Mouse (Mus musculus) spleen, adult 2 months (tissue): Measurements from ENCODE around the gene Ocln. TPM values are rescaled to one million over a fixed set of nuclear protein-coding genes. Genes with fewer than 3 reads are reported as not detected.

Experiments used
- DNase-seq, 2 experiments: peaks; one replicate each; pipeline versions ENCODE4 v3.0.0 to v3.0.0-alpha.2; 2012 to 2021; ENCODE audit warnings: low spot score in 2 of 2, low read depth in 1 of 2
- H3K27ac ChIP-seq: fragments of 200-500 bp; 2 replicates; pipeline ENCODE4 v1.5.1; 2012; ENCODE audit warnings: low read length, inconsistent platforms; ENCODE audit not compliant: insufficient read depth
- H3K27me3 ChIP-seq: fragments of 200-500 bp; 2 replicates; pipeline ENCODE4 v1.6.1; 2012; ENCODE audit warnings: mild to moderate bottlenecking, moderate library complexity, low read length, inconsistent platforms; ENCODE audit not compliant: control insufficient read depth, insufficient read depth
- H3K36me3 ChIP-seq: fragments of 200-500 bp; 2 replicates; pipeline ENCODE4 v1.6.1; 2012; ENCODE audit warnings: mild to moderate bottlenecking, low read length, inconsistent platforms; ENCODE audit not compliant: control insufficient read depth, insufficient read depth
- H3K4me1 ChIP-seq: fragments of 200-500 bp; 2 replicates; pipeline ENCODE4 v1.6.1; 2011; ENCODE audit warnings: inconsistent platforms; ENCODE audit not compliant: control insufficient read depth, insufficient read depth, insufficient read length
- H3K4me3 ChIP-seq: fragments of 200-500 bp; 2 replicates; pipeline ENCODE4 v1.5.1; 2011; ENCODE audit warnings: mild to moderate bottlenecking, inconsistent platforms; ENCODE audit not compliant: insufficient read depth, insufficient read length; ENCODE audit errors: extremely low read depth
- CTCF ChIP-seq: fragments of 200-500 bp; IDR thresholded peaks from 2 replicates; pipeline ENCODE4 v1.5.1; 2011; ENCODE audit warnings: mild to moderate bottlenecking, inconsistent platforms; ENCODE audit not compliant: insufficient read depth, insufficient read length, insufficient replicate concordance; ENCODE audit errors: extremely low read depth
- POLR2A ChIP-seq: fragments of 200-500 bp; IDR thresholded peaks from 2 replicates; pipeline ENCODE4 v1.6.1; 2011; ENCODE audit warnings: low read depth, low read length, inconsistent platforms
- WGBS: fragments of 180-500 bp; shearing (Covaris S2); methylation state at CpG from one replicate; pipeline ENCODE4 v1.1.7; 2018; 5-methylcytosine and 5-hydroxymethylcytosine counted together
- polyA plus RNA-seq: library from polyadenylated mRNA; depleted of rRNA; stranded (reverse); fragments of >200 nt; gene quantifications from 2 replicates; pipeline ENCODE4 v1.2.3, GENCODE M21; 2012

The Ocln gene
- polyA plus RNA-seq, 1 experiment = 0.09 TPM

DNA sequence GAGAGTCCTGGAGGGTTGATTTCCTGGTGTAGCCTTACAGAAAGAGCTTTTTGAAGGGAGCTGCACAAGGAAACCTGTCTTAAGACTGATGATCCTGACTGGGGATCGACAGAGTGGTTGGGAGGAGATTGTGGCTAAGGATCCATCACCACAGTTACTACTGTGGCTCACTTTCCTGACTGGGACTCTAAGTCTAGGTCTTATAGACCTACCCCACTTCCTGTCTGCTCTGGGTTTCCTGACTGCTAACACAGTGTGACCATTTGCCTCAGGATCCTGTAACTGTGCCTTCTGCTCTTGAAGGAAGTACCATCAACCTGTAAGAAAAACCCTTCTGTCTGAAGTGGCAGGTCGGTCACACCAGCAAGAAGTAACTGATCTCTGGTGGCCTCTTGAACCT lies 18.2 kb upstream of the Ocln start:
- H3K27me3 ChIP-seq = no peaks in the 10 kb centered on the region
- WGBS = 19% methylated on average over 2 of the region's 2 CpGs
- no peaks in the 10 kb centered on the region for H3K36me3 ChIP-seq
- DNase-seq = no peak
- H3K27ac ChIP-seq = no peak overlapping the region
- no peak overlapping the region for H3K4me3 ChIP-seq
- TF ChIP-seq CTCF = no peak
- TF ChIP-seq POLR2A = no peak
- no peaks in the 10 kb centered on the region for H3K4me1 ChIP-seq

DNA sequence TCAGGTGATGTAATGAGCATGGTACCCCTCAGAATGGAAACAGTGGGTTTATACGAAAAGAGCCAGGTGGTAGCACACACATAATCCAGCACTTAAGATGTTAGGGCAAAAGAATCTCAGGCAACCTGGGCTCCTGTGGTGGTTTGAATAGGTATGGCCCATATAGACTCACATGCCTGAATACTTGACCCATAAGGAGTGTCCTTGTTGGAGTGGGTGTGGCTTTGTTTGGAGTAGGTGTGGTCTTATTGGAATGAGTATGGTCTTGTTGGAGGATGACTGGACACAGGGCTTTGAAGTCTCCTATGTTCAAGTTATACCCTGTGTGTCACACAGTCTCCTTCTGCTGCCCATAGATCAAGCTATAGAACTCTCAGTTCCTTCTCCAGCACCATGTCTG lies 15.8 kb upstream of the Ocln start:
- TF ChIP-seq POLR2A (no peak), CTCF (no peak)
- Histone ChIP-seq H3K27me3 (no peaks in the 10 kb centered on the region), H3K27ac (no peak overlapping the region), H3K4me3 (no peak overlapping the region), H3K4me1 (no peaks in the 10 kb centered on the region), H3K36me3 (no peaks in the 10 kb centered on the region)
- no peak for DNase-seq
- 93% methylated on average over 1 of the region's 1 CpGs for WGBS

DNA sequence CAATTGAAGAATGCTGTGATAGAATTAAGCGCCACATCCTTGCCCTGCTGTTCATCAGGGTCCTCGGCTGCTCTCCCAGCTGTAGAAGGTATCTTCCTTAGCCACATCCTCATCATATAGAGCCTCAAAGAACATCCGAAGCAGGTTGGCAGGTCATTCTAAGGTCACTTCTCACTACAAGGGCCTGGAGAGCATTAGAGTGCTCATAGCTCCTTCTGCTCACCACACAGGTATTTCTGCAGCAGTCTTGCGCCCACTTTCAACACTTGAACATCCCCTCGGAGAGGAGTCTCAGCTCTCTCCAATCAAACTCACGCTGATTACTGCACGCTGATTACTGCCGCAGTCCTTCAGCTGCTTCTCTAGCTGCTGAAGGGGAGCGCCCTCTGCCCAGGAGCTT lies 6.9 kb upstream of the Ocln start:
- H3K27ac ChIP-seq = no peak overlapping the region
- H3K27me3 ChIP-seq = no peaks in the 10 kb centered on the region
- 93% methylated on average over 9 of the region's 9 CpGs for WGBS
- H3K4me1 ChIP-seq = no peaks in the 10 kb centered on the region
- H3K4me3 ChIP-seq = no peak overlapping the region
- no peak for TF ChIP-seq CTCF
- no peak for TF ChIP-seq POLR2A
- DNase-seq = no peak
- H3K36me3 ChIP-seq = no peaks in the 10 kb centered on the region

DNA sequence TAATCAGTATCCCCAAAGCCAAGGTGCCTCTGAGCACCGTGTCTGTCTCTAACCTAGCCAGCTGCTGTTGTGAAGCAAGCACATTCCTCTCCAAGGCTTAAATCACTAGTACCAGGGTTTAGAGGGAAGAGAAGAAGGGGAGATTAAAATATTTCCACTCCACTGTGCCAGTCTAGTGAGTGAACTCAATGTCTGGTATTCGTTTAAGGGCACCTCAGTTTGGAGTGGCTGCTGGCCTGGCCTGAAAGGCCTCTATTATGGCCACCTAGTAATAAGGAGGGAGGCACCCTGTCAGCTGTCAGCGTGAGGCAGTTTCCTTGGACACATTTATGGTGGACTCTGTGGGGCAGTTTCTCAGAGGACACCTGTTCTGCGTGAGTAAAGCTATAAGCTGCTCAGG lies 4.5 kb upstream of the Ocln start:
- WGBS = 83% methylated on average over 4 of the region's 4 CpGs
- peaks cover 4% of the 10 kb centered on the region; the same call in 1 of the 2 replicates for H3K4me1 ChIP-seq
- no peak overlapping the region for H3K27ac ChIP-seq
- H3K4me3 ChIP-seq = no peak overlapping the region
- H3K27me3 ChIP-seq = peaks cover 11% of the 10 kb centered on the region
- TF ChIP-seq CTCF (no peak), POLR2A (no peak)
- H3K36me3 ChIP-seq = no peaks in the 10 kb centered on the region
- no peak for DNase-seq

DNA sequence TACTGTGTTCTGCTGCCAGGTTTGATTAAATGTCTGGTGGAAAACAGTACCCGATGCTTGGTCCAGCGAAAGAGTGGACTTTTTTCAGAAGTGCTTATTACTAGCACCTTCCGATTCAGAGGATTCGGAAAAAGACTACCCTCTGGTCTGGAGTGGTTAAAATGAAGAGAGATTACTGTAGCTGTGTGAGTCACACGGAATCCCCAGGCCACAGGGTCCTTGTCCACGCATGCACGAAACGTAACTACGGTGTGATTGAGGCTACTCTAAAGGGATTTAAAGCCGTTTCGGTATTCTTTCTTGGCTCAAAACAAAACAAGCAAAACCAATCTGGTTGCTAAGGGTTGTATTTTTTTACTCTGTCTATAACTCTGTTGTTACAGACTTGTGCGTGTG lies 522 bp upstream of the Ocln start:
- 7% methylated on average over 12 of the region's 12 CpGs for WGBS
- Histone ChIP-seq H3K27me3 (peaks cover 17% of the 10 kb centered on the region), H3K4me3 (no peak overlapping the region), H3K36me3 (no peaks in the 10 kb centered on the region), H3K27ac (no peak overlapping the region), H3K4me1 (peaks cover 6% of the 10 kb centered on the region; the same call in 1 of the 2 replicates)
- DNase-seq = no peak
- TF ChIP-seq POLR2A = no peak
- TF ChIP-seq CTCF = no peak

DNA sequence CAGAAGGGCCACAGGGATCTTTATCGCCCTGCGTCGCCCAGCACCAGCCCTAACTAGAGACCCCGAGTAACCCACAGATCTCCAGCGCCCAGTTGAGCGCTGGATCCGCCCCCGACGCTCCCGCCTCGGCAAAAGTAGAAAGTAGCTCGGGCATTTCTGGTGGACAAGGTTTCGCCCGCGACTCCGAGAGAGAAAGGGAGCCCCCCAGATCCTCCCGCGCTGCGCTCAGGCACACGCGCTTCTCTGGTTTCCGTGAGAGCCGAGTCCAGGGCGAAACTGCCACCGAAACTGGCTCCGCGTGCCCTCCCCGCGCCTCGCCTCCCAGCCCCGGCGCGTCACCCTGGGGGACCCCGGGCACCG lies 529 bp downstream of the Ocln start:
- H3K27ac ChIP-seq = no peak overlapping the region

DNA sequence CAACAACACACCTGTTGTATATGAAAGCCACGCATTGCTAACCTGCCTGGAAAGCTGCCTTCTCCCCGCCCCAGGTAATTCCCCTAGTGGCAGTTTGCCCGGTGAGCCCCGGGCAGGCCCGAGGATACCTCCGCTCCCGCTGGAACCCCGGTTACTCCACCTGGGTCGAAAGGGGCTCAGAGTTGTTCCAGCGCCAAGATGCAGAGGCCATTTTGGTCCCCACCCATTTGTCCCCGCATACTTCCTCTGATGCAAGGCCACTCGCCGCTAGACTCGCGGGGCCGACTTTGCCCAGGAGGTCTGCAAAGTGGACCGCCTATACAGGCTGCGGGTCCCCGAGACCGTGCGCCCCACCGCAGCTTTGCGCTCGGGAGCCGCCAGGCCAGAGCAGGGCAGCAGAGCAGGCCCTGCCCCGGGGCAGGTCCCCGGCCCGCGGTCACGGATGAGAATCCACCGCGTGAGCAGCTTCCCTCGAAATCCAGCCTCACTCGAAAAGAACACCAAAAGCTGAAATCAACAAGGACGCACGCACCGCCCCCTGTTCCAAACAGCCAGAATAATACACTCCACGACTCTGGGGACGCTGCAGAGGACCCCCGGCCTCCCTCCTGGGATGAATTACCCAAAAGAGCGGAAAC lies 1.0 kb downstream of the Ocln start:
- no peak for DNase-seq
- WGBS = 3% methylated on average over 41 of the region's 41 CpGs

More for the DNA sequence above, 529 bp downstream of the Ocln start:
- Histone ChIP-seq H3K4me3 (peak overlapping the region; percentile 28; the same call in 1 of the 2 replicates), H3K36me3 (no peaks in the 10 kb centered on the region), H3K27me3 (peaks cover 17% of the 10 kb centered on the region), H3K4me1 (peaks cover 6% of the 10 kb centered on the region; the same call in 1 of the 2 replicates)
- 2% methylated on average over 35 of the region's 35 CpGs for WGBS
- DNase-seq = no peak
- TF ChIP-seq CTCF (no peak), POLR2A (no peak)

More for the DNA sequence above, 1.0 kb downstream of the Ocln start:
- Histone ChIP-seq H3K27me3 (peaks cover 17% of the 10 kb centered on the region), H3K4me1 (peaks cover 6% of the 10 kb centered on the region; the same call in 1 of the 2 replicates), H3K36me3 (no peaks in the 10 kb centered on the region), H3K27ac (no peak overlapping the region), H3K4me3 (peak overlapping the region; percentile 28; the same call in 1 of the 2 replicates)
- no peak for TF ChIP-seq CTCF
- TF ChIP-seq POLR2A = no peak
